Mouse (Mus musculus) heart, postnatal 14 days (tissue): ENCODE data around the gene Sema4f. TPM values are rescaled to one million over a fixed set of nuclear protein-coding genes. Genes with fewer than 3 reads are reported as not detected.

Experiments used
- DNase-seq, 2 experiments: peaks; one replicate each; pipeline ENCODE4 v3.0.0; 2021 to 2022
- intact Hi-C: fragments of 180-260 bp; cut with DNase I; formaldehyde crosslinking; loops from one replicate; pipeline ENCODE4 v1.15.1; 2025
- long read RNA-seq, 2 experiments: library from polyadenylated mRNA; stranded (forward); transcript quantifications; one replicate each; pipeline ENCODE4 v2.0.0; 2021
- total RNA-seq, 2 experiments: library from RNA; stranded (reverse); gene quantifications; 2 replicates each; pipeline ENCODE4 v1.2.3; 2021

Sema4f gene
- under 1 TPM; 0.29 to 0.33 TPM for total RNA-seq
- long read RNA-seq, experiment 1, partial matches to known transcripts: 1 of 1 reads
- long read RNA-seq, experiment 1, other reads (novel, unspliced or antisense): 0 of 1 reads
- long read RNA-seq, experiment 2: 0 reads

GRCm38 (mm10) chr6:82939167-82939912 lies at the start of gene Sema4f:
TSS of gene Sema4f (minus strand) at chr6:82939769.
- intact Hi-C loops: no loop called here
- DNase-seq: peak; percentile 16 to 23

GRCm38 (mm10) chr6:82987411-82987971 lies 47.9 kb upstream of the Sema4f start:
- intact Hi-C loops: no loop called here
- no peak for DNase-seq

GRCm38 (mm10) chr6:82971031-82971430 lies 31.5 kb upstream of the Sema4f start:
- intact Hi-C loops: loop anchor here (2.0 to 10.0 kb wide), 4 partner anchors 54 to 986 kb away; no protein-coding TSS in a partner anchor
- DNase-seq: peak; percentile 35 to 53

- no peak for DNase-seq
- intact Hi-C loops: loop anchor here (2.0 to 10.0 kb wide), 4 partner anchors 53 to 985 kb away; no protein-coding TSS in a partner anchor
Measured at GRCm38 (mm10) chr6:82969249-82970084, 29.9 kb upstream of the Sema4f start.

- intact Hi-C loops: no loop called here
- no peak for DNase-seq
Measured at GRCm38 (mm10) chr6:82961664-82962063, 22.1 kb upstream of the Sema4f start.

- DNase-seq: no peak
- intact Hi-C loops: no loop called here
Measured at GRCm38 (mm10) chr6:82956553-82957251, 17.1 kb upstream of the Sema4f start.

- intact Hi-C loops: no loop called here
- no peak for DNase-seq
Measured at GRCm38 (mm10) chr6:82946651-82947050, 7.1 kb upstream of the Sema4f start, which contains the start of gene M1ap. TSS of gene M1ap (plus strand) at chr6:82946902.

- intact Hi-C loops: no loop called here
- no peak for DNase-seq
Measured at GRCm38 (mm10) chr6:82945750-82946149, 6.2 kb upstream of the Sema4f start.

GRCm38 (mm10) chr6:82940765-82941164 lies 1.2 kb upstream of the Sema4f start:
- DNase-seq: no peak
- intact Hi-C loops: no loop called here

- intact Hi-C loops: no loop called here
- DNase-seq: no peak
Measured at GRCm38 (mm10) chr6:82934616-82935230, 4.8 kb downstream of the Sema4f start.

GRCm38 (mm10) chr6:82927617-82928016 lies 12.0 kb downstream of the Sema4f start:
- intact Hi-C loops: no loop called here

GRCm38 (mm10) chr6:82926528-82926927 lies 13.0 kb downstream of the Sema4f start:
- intact Hi-C loops: no loop called here
- no peak for DNase-seq

More at GRCm38 (mm10) chr6:82927617-82928016, 12.0 kb downstream of the Sema4f start:
- DNase-seq: no peak

- intact Hi-C loops: no loop called here
- no peak for DNase-seq
Measured at GRCm38 (mm10) chr6:82926106-82926505, 13.5 kb downstream of the Sema4f start.

- intact Hi-C loops: no loop called here
- no peak for DNase-seq
Measured at GRCm38 (mm10) chr6:82925005-82925404, 14.6 kb downstream of the Sema4f start.

- intact Hi-C loops: no loop called here
- DNase-seq: no peak
Measured at GRCm38 (mm10) chr6:82921426-82922224, 17.9 kb downstream of the Sema4f start.

- no peak for DNase-seq
- intact Hi-C loops: no loop called here
Measured at GRCm38 (mm10) chr6:82919520-82919919, 20.0 kb downstream of the Sema4f start.

- intact Hi-C loops: no loop called here
- no peak for DNase-seq
Measured at GRCm38 (mm10) chr6:82918371-82918770, 21.2 kb downstream of the Sema4f start.

- intact Hi-C loops: loop anchor here (2.0 kb wide), 1 partner anchor 53 kb away; no protein-coding TSS in a partner anchor
- DNase-seq: peak; percentile 43 to 62
Measured at GRCm38 (mm10) chr6:82917778-82918129, 21.8 kb downstream of the Sema4f start.
